Mouse (Mus musculus) G1E (cell line): ENCODE data around the gene Tet2. TPM values are rescaled to one million over a fixed set of nuclear protein-coding genes. Genes with fewer than 3 reads are reported as not detected.
A peak's percentile ranks its signal among the peaks of the same experiment; 100 is the strongest.

Source experiments
- ATAC-seq: 2 replicates; pipeline ENCODE4 v1.8.0; 2016; ENCODE audit warnings: mild to moderate bottlenecking; ENCODE audit not compliant: insufficient number of reproducible peaks, poor library complexity, low FRiP score, severe bottlenecking; ENCODE audit errors: extremely low read depth
- DNase-seq: peaks from one replicate; pipeline ENCODE4 v3.0.0; 2012; ENCODE audit warnings: low spot score
- H3K27me3 ChIP-seq: 2 replicates; pipeline ENCODE4 v1.6.1; 2012; ENCODE audit warnings: mild to moderate bottlenecking, low read length, inconsistent platforms; ENCODE audit not compliant: insufficient read depth
- H3K36me3 ChIP-seq: replicated peaks from 2 replicates; pipeline ENCODE3; 2012; ENCODE audit warnings: mild to moderate bottlenecking, inconsistent platforms
- H3K4me1 ChIP-seq: 2 replicates; pipeline ENCODE4 v1.6.1; 2012; ENCODE audit warnings: low read depth, low read length, inconsistent platforms, mixed read lengths; ENCODE audit not compliant: insufficient read depth
- H3K4me3 ChIP-seq: 2 replicates; pipeline ENCODE4 v1.5.1; 2012; ENCODE audit warnings: low read depth, mild to moderate bottlenecking, inconsistent platforms, low read length, moderate library complexity, mixed read lengths
- H3K9me3 ChIP-seq: replicated peaks from 2 replicates; pipeline ENCODE4 v1.6.1; 2012; ENCODE audit warnings: inconsistent platforms
- CTCF ChIP-seq: IDR thresholded peaks from 2 replicates; pipeline ENCODE4 v1.5.1; 2012; ENCODE audit warnings: low read depth, low read length, inconsistent platforms, mixed read lengths
- GATA1 ChIP-seq: IDR thresholded peaks from 2 replicates; pipeline ENCODE4 v1.6.1; 2012; ENCODE audit warnings: borderline replicate concordance, low read length, inconsistent platforms, mixed read lengths
- GATA2 ChIP-seq: IDR thresholded peaks from 2 replicates; pipeline ENCODE4 v1.6.1; 2012; ENCODE audit warnings: low read depth, low read length, inconsistent platforms, borderline replicate concordance
- POLR2AphosphoS5 ChIP-seq: IDR thresholded peaks from 2 replicates; pipeline ENCODE4 v1.6.1; 2012; ENCODE audit warnings: low read depth, low read length, inconsistent platforms; ENCODE audit not compliant: insufficient replicate concordance
- TAL1 ChIP-seq: conservative IDR thresholded peaks from 2 replicates; pipeline ENCODE4 v1.6.1; 2012; ENCODE audit warnings: low read depth, low read length, inconsistent platforms, mixed read lengths
- polyA plus RNA-seq: library from polyadenylated mRNA; stranded (reverse); fragments of >175 nt; gene quantifications from 2 replicates; pipeline ENCODE4 v1.2.3, GENCODE M21; 2012
- total RNA-seq, 2 experiments: library from RNA; stranded (forward) in 1 of 2; stranded (reverse) in 1 of 2; fragments of 200-1000 nt in 1 of 2; fragments of >200 nt in 1 of 2; fragmentation: Nextera tagmentation in 1 of 2; gene quantifications; 2 replicates each; pipeline ENCODE4 v1.2.3; 2014 to 2017

Tet2 gene
- total and polyA plus RNA-seq, 3 experiments = 14.8 to 144 (median 97.1) TPM

GRCm38 (mm10) chr3:133551941-133552340, 7.0 kb upstream of the Tet2 start:
- H3K9me3 ChIP-seq = no peaks in the 10 kb centered on the region
- peaks cover 33% of the 10 kb centered on the region for H3K4me1 ChIP-seq
- DNase-seq (no peak), ATAC-seq (no peak)
- H3K27me3 ChIP-seq = no peaks in the 10 kb centered on the region
- TF ChIP-seq CTCF = no peak
- TF ChIP-seq POLR2AphosphoS5 = no peak
- no peak for TF ChIP-seq GATA1
- no peak for TF ChIP-seq TAL1
- TF ChIP-seq GATA2 = no peak
- no peak overlapping the region for H3K4me3 ChIP-seq
- H3K36me3 ChIP-seq = no peaks in the 10 kb centered on the region

GRCm38 (mm10) chr3:133549385-133550170, 4.6 kb upstream of the Tet2 start:
- Histone ChIP-seq H3K4me1 (peaks cover 42% of the 10 kb centered on the region), H3K36me3 (no peaks in the 10 kb centered on the region), H3K27me3 (no peaks in the 10 kb centered on the region), H3K9me3 (no peaks in the 10 kb centered on the region), H3K4me3 (no peak overlapping the region; the same call in 1 of the 2 replicates)
- TF ChIP-seq TAL1 (no peak), GATA1 (no peak), GATA2 (no peak), CTCF (no peak)
- peak; percentile 67 for ATAC-seq
- no peak for DNase-seq

GRCm38 (mm10) chr3:133548613-133549012, 3.7 kb upstream of the Tet2 start:
- Histone ChIP-seq H3K4me1 (peaks cover 39% of the 10 kb centered on the region), H3K36me3 (no peaks in the 10 kb centered on the region), H3K9me3 (no peaks in the 10 kb centered on the region), H3K4me3 (no peak overlapping the region), H3K27me3 (no peaks in the 10 kb centered on the region)
- ATAC-seq (no peak), DNase-seq (no peak)
- TF ChIP-seq CTCF (no peak), POLR2AphosphoS5 (no peak), GATA2 (no peak), TAL1 (no peak), GATA1 (no peak)

GRCm38 (mm10) chr3:133546790-133547189, 1.9 kb upstream of the Tet2 start:
- no peak for ATAC-seq
- TF ChIP-seq CTCF (no peak), GATA2 (no peak)
- no peaks in the 10 kb centered on the region for H3K9me3 ChIP-seq
- DNase-seq = no peak
- H3K36me3 ChIP-seq = no peaks in the 10 kb centered on the region
- H3K4me3 ChIP-seq = no peak overlapping the region
- H3K27me3 ChIP-seq = no peaks in the 10 kb centered on the region
- H3K4me1 ChIP-seq = peaks cover 43% of the 10 kb centered on the region

- Histone ChIP-seq H3K4me3 (peak overlapping the region; percentile 81; the same call in 1 of the 2 replicates), H3K9me3 (no peaks in the 10 kb centered on the region), H3K36me3 (peaks cover 4% of the 10 kb centered on the region), H3K27me3 (no peaks in the 10 kb centered on the region), H3K4me1 (peaks cover 44% of the 10 kb centered on the region)
- ATAC-seq (no peak), DNase-seq (no peak)
- TF ChIP-seq TAL1 (no peak), CTCF (no peak), POLR2AphosphoS5 (no peak)
These were observed 346 bp upstream of the Tet2 start for GRCm38 (mm10) chr3:133545304-133545666.

- no peaks in the 10 kb centered on the region for H3K9me3 ChIP-seq
- H3K4me3 ChIP-seq = peak overlapping the region; percentile 81
- H3K36me3 ChIP-seq = peaks cover 12% of the 10 kb centered on the region
- no peak for TF ChIP-seq TAL1
- no peak for TF ChIP-seq GATA1
- TF ChIP-seq POLR2AphosphoS5 = no peak
- no peak for TF ChIP-seq CTCF
- no peak for TF ChIP-seq GATA2
- H3K27me3 ChIP-seq = no peaks in the 10 kb centered on the region
- H3K4me1 ChIP-seq = peaks cover 39% of the 10 kb centered on the region
- DNase-seq (peak; percentile 70), ATAC-seq (peak; percentile 90)
These were observed 798 bp downstream of the Tet2 start for GRCm38 (mm10) chr3:133544131-133544550.
